Mouse (Mus musculus) kidney, postnatal 10 days (tissue): ENCODE measurements around the gene Asna1.

Experiments
- DNase-seq: peaks from one replicate; pipeline ENCODE4 v3.0.0; 2021; ENCODE audit warnings: mixed read lengths

Gene Asna1

DNA sequence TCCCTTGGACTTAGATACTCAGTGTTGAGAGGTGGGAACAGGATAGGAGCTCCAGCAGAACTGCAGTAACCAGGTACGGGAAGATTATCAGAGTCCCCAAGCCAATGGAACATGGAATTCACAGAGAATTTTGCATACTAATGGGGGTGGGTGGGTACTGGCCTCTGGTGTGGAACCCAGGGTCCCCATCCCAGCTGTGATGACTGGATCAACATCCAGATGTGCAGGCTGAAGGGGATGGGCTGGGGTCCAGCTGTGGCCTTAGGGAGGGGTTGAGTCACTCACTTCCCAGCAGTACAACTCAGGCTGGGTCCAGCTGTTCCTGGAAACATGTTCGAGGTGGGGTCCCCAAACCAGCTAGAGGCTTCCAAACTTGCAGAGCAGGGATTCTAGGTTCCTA is 37.2 kb downstream of the Asna1 start:
- no peak for DNase-seq

DNA sequence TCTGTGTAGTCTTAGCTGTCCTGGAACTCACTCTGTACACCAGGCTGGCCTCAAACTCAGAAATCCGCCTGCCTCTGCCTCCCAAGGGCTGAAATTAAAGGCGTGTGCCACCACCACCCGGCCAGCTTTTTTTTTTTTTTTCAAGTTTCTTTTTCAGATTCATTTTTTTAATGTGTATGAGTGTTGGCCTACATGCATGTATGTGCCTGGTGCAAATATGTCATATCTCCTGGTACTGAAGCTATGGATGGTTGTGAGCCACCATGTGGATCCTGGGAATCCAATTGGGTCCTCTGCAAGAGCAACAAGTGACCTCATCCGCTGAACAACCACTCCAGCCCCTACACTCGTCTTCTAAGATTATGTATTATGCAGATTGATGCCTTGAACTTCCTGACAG is 37.7 kb downstream of the Asna1 start:
- DNase-seq = no peak

DNA sequence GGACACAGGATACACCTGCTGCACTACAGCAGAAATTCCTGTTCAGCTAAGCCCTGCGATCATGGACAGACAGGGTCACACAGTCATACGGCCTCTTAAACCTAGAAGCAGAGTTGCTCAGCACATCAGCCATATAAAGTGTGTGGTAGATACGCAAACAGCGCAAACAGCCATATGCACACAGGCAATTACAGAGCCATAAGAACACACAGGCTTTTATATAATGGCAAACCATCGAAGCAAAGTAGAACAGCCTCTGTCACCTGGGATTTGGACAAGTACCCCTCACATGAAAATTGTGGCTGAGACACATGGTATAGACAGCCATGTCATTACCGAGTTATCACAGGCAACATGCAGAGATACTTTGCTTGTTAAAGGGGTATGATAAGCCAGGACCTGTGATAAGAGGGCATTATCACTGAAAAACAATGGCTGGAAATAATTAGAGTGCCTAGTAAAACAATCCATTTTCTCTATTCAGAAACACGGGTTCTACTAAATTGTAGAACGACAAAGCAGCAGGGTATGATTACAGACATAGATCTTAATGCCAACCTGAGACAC is 38.6 kb downstream of the Asna1 start:
- no peak for DNase-seq

DNA sequence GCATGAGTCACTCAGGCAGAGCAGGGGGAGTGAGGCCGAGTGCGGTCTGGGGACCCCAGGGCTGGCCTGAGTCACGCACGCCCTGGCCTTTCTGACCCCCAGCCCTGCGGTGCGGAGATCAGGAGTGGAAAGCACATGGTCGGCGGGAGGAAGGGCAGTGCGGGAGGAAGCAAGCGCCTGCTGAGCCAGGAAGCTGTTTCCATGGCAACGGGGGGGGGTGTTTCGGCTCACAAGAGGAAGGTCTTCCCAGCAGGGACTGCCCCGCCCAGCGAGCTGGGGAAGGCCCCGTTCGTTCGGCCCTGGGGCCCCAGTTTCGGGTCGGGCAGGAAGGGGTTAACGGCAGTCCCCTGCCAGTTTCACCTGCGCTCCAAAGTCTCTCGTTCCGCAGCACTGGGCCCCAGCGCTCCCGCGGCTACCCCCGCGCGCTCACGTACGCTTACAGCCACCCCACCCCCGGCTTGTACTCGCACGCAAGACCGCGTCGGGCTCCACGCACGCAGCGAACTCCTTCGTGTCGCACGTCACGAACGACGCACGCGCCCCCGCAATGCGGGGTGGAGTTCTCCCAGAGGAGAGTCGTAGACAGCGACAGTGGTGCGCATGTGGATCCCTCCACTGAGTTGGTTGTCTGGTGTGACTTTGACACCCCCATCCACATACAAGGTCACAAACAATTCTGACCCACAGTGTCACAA is 39.2 kb downstream of the Asna1 start:
- DNase-seq = peak; percentile 98

DNA sequence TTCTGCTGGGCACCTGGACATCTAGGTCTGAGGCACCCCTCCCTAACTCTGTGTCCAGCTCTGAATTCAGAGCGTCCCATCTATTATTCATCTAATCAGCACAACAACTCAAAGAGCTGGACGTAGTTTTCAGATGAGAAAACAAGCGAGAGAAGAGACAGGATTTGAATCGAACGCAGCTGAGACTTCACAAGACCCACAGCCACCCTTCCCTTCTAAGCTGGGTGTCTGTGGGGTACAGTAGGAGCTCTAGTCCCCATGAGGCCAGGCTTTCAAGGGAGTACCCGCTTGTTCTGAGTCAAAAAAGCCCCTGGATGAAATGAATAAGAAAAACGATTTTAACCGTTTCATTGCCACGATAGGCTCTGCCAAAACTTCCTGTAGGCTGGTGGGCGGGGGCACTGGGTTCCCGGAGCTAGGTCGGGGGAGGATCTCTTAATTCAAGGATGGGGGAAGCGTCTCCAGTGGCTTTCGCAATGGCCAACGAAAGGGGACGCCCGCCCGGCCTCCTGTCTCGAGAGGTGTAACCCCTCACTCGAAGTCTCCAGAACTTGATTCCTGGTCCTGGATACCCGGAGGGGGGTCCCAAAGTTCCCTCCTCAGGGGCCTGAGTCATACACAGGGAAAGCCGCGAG is 39.9 kb downstream of the Asna1 start:
- no peak for DNase-seq

DNA sequence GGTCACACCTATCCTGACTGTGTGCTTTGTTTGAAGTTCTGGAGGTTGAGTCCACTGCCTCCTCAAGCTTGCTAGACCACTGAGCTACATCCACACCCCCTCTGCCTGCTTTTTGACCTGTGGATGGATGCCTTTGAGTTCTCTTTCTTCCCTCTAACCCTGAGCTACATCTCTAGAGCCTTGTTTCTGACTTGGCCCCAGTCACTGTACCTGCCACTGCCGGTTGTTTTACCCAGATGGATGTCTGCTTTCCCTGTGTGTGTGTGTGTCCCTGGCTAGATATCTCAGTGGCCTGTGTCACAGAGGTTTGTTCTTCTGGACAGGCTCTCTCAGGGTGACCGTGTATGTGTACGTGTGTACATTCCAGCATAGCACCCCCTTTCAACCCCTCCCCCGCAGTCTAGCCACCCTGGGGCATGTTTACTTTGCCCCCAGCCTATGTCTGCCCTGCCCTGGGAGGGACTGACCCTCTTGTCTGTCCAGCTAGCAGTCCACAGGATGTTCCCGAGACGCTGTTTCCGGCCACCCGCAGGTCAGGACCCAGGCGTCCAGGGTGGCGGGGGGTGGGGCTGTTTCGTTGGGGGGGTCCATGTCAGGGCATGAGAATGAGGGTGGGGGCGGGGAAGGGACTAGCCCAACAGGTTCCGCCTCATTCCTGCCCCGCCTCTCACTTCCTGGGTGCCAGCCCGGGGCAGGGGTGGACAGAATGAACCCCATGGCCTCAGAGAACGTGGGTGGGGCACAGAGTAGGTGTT is 40.6 kb downstream of the Asna1 start:
- DNase-seq = peak; percentile 83

DNA sequence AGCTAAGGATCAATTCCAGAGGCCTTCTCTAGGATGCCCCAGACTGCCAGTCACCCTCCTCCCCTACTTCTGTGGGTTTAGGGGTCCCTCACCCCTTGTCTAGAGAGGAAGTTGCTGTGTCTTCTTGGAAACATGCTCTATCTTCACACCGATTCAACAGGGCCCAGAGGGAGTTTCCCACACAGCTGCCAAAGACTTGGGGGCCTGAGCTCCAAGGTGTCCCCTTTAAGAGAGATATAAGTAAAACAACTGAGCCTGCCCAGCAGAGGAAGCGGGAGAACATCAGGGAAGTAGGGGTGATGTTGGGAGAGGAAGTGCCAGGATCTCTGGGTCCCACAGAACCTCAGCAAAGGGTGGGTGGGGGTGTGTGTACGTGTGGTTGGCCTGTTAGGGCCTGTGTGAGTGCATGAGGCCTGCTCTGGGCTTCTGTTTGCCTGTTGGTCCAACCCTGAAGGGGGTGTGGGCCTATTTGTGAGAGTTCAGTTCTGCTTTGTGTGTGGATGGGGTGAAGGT is 42.5 kb downstream of the Asna1 start:
- DNase-seq = no peak

DNA sequence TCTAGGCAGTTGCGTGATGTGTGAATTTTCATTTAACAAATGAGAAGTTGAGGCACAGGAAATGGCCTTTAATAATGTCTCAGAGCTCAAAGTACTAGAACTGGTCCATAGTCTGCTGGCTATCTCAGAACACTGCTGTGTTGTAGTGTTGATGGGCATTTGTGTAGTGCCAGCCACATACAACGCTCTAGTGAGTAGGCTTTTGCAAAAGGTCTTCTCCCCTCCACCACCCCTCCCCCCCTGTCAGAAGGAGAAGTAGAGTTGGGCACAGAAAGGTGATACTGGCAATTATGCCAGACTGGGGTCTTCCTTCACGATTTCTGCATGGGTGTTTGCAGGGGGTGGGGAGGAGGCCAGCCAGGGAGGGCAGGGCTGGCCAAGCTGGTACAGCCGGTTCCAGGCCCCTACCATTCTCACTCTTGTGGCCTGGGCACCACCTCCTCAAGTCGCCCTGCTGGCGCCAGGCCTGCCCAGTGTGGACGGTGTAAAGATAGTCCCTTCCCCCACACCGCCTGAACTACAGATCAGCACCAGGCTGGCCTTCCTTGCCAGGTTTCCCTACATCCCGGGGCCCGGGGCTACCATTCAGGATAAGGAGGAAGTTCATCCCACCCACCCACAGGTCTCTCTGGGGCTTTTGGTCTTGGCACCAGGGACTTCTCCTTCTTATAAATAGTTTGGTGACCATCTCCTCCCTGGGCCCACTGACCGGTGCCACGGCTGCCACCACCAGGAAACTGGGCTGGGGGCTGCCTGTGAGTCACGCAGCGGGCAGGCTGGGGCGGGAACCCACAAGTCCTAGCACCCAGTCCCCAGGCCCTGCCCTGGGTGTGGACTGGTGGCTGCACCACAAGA is 43.2 kb downstream of the Asna1 start:
- DNase-seq = peak; percentile 70

DNA sequence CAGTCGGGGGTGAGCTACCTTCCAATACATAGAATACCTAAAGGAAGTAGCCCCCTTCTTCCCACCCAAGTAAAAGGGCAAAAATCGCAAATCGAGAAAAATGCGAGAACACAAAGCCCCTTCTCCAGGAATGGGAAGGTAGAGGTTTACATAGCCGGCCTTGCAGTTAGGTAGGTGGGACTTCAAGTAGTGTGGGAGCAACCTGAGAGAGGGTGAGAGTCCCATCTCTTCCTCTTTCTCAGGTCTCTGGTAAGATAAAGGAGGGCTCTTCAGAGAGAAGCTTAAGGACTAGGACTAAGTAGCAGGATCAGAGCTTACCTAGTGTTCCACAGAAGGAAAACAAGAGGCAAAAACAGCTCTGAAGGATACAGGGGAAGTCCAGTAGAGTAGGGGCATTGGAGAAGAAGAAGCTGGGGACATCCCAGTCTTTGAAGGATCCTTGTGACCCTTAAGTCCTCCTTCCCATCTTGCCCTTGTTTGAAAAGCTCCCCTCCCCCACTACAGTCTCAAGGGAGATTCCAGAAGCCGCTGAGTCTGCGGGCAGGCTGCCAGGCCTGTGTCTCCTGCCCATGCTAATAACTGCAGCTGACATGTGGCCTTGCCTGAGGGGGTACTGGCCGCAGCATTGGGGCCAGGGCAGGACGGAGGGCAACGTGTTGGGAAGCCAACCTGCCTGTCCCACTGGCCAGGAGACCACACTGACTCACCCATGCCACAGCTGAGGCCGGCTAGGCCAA is 44.3 kb downstream of the Asna1 start:
- peak; percentile 96 for DNase-seq

DNA sequence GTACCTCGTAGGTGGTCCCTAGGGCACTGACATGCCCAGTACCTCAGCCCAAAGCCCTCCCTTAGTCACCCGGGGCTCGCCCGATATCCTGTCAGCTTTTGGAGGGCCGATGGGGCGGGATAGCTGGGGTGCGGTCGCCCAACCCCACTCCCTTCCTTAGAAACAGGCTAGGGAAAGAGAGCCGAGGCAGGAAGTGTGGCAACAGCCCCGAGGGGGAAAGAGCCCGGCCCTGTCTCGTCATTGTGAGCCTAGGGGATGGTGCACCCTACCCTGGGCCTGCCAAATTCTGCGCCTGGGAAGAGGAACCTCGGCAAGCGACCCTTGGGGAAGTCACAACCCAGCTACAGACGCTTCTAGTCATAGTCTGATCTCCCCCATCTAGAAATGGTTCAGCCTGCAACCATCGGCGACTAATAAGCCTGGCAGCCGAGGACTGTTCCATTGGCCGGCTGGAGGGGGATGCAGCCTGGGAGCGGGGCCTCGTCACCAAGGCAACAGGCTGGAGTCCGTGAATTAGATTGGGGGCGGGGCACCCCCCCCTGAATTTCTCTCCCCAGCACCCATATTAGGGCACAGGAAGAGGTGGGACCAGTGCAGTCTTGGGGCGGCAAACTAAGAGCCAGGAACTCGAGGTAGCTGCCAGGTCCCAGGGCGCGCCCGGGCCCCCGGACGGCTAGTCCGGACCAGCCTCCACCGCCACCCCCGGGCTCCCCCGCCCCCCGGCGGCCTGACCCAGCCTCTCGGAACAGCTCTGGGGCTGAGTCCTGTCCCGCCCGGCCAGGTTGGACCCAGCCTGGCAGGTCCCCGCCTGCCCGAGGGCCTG is 45.3 kb downstream of the Asna1 start:
- peak; percentile 96 for DNase-seq

DNA sequence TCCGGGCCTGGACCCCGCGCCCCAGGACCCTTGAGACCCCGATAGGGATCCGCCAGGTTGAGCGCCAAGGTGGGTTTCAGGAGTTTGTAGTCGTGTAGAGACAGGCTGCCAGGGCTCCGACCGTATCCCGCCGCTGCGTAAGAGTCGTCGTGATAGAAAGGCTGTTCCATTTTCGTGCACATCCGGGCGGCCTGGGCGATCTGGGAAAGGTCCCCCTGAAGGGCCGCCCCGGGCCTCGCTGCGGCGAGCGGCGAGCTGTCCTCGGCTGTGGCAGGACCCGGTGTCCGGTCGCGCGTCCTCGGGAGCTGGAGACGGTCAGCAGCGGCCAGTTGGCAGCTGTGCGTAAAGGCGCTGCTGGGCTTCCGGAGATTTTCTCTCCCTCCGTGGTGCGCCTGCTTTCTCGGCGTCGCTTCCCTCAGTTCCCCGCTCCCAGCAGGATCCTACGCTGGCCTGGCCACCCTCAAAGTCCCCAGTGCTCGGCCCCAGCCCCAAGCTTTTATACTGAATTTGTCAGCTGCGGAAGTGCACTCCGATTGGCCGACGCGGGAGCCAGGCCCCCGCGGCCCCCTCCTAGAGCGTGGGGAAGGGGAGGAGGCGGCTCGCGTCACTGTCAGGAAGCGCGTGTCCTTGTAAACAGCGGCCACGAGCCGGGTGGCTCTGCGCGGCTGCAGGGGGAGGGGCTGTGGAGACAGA is 46.7 kb downstream of the Asna1 start, which contains the start of gene Junb:
Junb (minus strand) TSS at position 471 of the 693 bp plus-strand sequence.
- DNase-seq = peak; percentile 96

DNA sequence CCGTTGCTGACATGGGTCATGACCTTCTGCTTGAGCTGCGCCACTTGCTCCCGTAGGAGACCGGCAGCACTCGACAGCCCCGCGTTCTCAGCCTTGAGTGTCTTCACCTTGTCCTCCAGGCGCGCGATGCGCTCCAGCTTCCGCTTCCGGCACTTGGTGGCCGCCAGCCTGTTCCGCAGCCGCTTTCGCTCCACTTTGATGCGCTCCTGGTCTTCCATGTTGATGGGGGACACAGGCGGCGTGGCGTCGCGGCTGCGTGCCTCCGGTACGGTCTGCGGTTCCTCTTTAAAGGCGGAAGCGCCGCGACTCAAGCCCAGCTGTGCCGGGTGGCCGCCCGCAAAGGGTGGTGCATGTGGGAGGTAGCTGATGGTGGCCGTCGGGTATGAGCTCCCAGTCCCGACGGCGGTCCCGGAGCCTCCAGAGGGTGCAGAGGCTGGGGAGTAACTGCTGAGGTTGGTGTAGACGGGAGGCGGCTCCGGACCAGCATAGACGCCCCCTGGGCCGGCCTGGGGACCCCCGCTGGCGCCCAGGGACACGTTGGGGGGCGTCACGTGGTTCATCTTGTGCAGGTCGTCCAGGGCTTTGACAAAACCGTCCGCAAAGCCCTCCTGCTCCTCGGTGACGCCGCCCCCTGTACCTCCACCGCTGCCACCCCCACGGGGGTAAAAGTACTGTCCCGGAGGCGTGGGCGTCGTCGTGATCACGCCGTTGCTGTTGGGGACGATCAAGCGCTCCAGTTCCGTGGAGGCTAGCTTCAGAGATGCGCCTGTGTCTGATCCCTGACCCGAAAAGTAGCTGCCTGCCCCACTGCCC is 47.4 kb downstream of the Asna1 start:
- peak; percentile 82 for DNase-seq

DNA sequence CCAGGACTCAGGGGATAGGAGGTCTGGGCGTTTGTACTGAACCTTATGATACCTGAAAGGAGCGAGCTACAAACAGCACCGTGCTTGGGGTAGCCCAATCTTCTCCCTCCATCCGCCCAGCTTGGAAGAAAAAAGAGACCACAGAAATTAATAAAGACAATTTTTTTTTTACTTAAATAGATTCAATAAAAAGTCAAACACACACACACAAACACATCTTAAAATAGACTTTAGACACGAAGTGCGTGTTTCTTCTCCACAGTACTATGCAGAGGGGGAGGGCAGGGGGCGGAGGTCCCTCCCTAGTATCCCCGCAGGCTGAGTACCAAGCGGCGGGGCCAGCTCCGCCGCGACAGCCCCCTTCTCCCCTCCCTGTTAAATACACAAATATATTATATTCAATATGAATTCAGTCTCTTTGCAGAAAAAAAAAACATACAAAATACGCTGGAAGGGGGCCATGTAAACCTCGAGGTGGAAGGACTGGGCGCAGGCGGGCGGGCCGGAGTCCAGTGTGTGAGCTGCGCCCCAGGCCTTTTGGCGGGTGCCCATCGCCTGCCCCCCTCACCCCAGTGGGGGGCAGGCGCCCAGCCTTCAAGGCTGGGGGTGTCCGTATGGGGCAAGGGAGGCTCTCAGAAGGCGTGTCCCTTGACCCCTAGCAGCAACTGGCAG is 48.2 kb downstream of the Asna1 start:
- DNase-seq = no peak

DNA sequence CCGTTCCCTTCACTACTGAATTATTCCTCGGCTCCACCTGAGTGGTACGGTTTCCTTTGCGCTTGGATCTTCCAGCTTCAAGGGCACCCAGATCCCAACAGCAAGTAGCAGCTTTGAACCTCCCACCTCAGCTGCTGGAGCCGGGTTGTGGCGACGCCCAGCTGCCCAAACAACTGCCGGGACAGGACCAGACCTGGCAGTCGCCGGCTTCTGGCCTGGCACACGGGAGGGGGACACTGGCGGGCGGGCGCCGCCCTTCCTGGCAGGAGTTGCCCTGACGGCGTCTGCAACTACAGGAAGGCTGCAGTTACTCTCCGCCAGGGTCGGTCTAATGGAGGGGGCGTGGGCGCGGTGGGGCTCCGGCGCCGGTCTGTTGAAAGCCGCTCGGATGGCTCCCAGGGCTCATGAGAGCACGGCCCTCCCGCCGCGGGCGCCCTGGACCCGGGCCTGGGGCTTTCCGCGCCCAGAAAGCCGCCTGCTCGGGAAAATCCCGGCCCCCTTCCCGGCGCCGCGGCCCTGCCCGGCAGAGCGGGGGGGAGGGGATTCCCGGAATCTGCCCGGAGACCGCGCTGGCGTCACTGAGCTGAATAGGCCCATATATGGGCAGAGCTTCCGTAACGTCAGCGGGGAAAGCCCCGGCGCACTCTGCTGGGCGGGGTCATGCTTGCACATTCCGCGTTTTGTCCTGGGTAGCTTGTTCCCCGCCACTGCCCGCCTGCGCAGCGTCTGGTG is 48.9 kb downstream of the Asna1 start:
- DNase-seq = peak; percentile 97

DNA sequence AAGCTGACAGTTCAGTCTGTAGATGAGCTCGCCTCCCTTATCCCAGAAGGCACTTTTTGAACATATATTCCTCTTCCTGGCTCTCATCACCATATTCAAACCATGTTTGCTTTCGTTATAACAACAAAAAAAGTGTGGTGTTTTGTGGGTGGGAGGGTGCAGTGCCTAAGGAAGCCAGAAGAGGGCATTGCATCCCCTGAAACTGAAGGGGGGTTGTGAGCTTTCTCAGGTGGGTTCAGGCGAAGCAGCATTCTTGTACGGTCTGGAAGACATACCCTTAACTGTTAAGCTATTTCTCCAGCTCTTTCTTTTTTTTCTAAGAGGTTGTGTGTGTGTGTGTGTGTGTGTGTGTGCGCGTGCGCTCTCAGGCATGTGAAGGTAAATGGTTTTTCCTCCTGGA is 49.6 kb downstream of the Asna1 start:
- peak; percentile 80 for DNase-seq

DNA sequence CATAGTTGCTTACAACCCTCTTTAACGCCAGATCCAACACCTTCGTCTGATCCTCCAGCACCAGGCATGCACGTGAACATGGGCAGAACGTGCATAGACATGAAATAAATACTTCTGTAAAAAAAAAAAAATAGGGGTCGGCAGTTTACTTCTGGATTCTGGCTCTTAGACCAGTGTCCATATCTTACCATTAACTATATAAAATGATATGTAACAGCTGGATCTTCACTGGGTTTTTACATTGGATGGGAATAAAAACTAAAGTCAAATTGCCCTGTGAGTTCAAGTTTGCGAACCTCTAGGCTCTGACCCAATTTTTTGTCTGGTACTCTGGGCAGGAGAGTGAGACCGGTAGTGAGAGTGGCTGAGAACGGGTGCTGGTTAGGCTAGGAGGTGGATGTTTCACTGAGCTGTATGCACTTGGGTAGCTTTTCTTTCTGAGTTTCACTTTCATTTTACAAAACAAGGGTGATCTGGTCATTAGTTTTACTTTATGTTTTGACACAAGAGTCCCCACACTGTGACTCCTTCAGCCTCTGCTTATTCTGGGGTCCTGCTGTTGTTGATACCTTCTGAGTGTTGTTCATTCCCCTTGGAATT is 50.4 kb downstream of the Asna1 start:
- DNase-seq = no peak

DNA sequence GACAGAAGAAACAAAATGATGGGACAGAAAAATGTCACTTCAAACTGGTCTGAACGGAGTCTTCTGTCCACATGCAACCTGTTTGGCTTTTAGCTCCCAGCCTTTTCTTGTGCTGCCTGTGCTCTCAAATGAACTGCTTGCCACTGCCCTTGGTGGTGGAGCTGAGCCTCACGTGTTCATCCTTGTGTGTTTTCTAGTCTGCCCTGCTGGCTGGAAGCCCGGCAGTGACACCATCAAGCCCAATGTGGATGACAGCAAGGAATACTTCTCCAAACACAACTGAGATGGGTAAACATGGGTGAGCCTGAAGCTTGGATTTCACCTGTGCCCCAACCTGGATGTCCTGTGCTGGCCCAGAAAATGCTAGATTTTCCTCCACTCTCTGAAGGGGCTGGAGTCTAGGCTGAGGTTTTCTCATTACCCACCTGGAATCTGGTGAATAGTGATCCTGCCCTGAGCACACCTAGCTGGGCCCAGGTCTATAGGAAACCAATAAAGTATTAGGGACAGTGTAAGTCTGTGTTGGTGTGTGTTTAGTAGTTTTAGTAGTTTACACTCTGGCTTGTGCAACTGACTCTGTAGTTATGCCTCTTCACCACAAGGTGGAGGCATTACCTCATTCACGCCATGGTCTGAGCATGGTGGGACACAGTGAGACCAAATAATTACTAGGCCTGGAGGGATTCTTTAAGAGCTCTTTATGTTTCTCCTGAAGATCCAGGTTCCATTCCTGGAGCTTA is 51.1 kb downstream of the Asna1 start:
- peak; percentile 67 for DNase-seq
